Mouse (Mus musculus): ENCODE measurements around the gene Ugt2a2. TPM values are rescaled to one million over a fixed set of nuclear protein-coding genes. Genes with fewer than 3 reads are reported as not detected.
"Not testable (repeated sequence)": the region's sequence is repeated elsewhere in the genome, so short reads cannot be mapped to it uniquely, and the experiment has no call there.

The Ugt2a2 gene
- polyA plus RNA-seq, 1 experiment from 2014 or later, result not detected

DNA sequence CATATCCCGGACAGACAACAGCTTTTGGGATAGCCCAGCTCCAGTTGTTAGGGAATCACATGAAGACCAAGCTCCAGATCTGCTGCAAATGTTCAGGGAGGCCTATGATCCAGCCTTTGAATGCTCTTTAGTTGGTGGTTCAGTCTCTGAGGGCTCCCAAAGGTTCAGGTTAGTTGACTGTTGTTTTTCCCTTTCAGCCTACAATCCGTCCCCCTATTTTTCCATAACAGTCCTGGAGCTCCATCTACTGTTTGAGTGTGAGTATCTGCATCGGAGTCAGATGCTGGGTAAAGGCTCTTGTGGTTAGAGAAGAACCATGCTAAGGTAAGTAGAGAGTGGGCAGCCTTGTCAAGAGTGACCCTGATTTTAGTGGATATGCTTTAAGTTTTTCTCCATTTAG, 45.8 kb downstream of the Ugt2a2 start:
- no peak overlapping the region for H3K27ac ChIP-seq
- ATAC-seq, result no peak
- no peaks in the 10 kb centered on the region for H3K4me1 ChIP-seq (replicated peaks)
- no peak overlapping the region for H3K4me2 ChIP-seq (replicated peaks)
- WGBS, result 40% methylated on average over 3 of the region's 3 CpGs
- no peaks in the 10 kb centered on the region for H3K27me3 ChIP-seq
- H3K9ac ChIP-seq (replicated peaks), result no peak overlapping the region
- no peaks in the 10 kb centered on the region for H3K9me3 ChIP-seq
- no peak overlapping the region for H3K4me3 ChIP-seq (replicated peaks)
- no peaks in the 10 kb centered on the region for H3K36me3 ChIP-seq

DNA sequence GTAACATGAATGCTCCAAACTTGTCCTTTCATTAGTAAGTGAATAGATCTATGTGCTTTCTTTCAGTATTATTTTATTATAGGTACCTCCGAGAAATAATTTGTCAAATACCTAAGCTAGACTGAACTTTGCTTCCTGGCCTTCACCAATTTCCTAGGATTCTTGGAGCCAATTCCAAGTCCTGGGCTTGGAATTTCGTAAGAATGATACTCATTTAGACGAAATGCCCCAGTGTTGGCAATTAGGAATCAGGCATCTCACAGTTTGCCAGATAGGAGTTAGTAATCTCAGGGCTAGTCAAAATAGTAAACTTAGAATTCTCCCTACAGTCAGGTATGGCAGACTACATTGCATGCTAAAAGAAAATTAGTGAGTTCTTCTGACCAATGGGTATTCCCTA, 56.4 kb downstream of the Ugt2a2 start:
- H3K9ac ChIP-seq (replicated peaks), result no peak overlapping the region
- H3K4me3 ChIP-seq (replicated peaks), result no peak overlapping the region
- H3K36me3 ChIP-seq, result no peaks in the 10 kb centered on the region
- H3K27ac ChIP-seq, result no peak overlapping the region
- no peaks in the 10 kb centered on the region for H3K27me3 ChIP-seq
- ATAC-seq, result no peak
- H3K4me2 ChIP-seq (replicated peaks), result no peak overlapping the region
- H3K9me3 ChIP-seq, result no peaks in the 10 kb centered on the region
- WGBS, result 86% methylated on average over 3 of the region's 3 CpGs
- H3K4me1 ChIP-seq (replicated peaks), result no peaks in the 10 kb centered on the region

DNA sequence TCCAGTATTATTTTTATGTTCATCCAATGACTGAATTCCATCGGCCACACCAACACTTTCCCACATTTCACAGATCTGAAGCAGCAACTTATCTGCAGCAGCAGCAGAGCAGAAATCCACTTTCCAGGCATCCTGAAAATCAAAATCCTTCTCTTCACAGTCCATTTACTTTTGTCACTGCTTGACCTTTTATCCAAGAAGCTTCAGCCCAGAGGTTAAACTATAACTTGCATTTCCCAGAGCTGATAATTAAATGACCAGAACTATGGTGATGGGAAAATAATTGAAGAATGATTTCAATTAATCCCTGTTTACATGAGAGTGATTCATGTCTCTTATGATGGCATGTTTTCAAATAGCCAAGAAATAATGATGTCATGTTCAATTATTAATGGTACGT, 58.0 kb downstream of the Ugt2a2 start, which contains the start of gene Ugt2b38:
Ugt2b38 (minus strand) TSS at position 163 of the 400 bp plus-strand sequence.
- not testable (repeated sequence) for H3K9me3 ChIP-seq; H3K4me1 ChIP-seq (replicated peaks); H3K4me2 ChIP-seq (replicated peaks); H3K27ac ChIP-seq; H3K9ac ChIP-seq (replicated peaks); H3K27me3 ChIP-seq; ATAC-seq; H3K36me3 ChIP-seq; H3K4me3 ChIP-seq (replicated peaks)
- 92% methylated on average over 1 of the region's 2 CpGs for WGBS

Other genes starting within 250 kb of the Ugt2a2 start
- not detected in 2 replicates for gene Ugt2b37, start 227.5 kb downstream of the Ugt2a2 start, polyA plus RNA-seq (2015; fragmentation: Nextera tagmentation; extraction: Ambion mirVana)
- gene Ugt2a3, start 145.1 kb downstream of the Ugt2a2 start, polyA plus RNA-seq (2015; fragmentation: Nextera tagmentation; extraction: Ambion mirVana), result not detected in 2 replicates
- gene Ugt2b38, start 58.1 kb downstream of the Ugt2a2 start, polyA plus RNA-seq (2015; fragmentation: Nextera tagmentation; extraction: Ambion mirVana), result not detected in 2 replicates
- not detected in 2 replicates for gene Gm43638, start 4.5 kb upstream of the Ugt2a2 start, polyA plus RNA-seq (2015; fragmentation: Nextera tagmentation; extraction: Ambion mirVana)
- gene Ugt2a1, start 8.6 kb upstream of the Ugt2a2 start, polyA plus RNA-seq (2015; fragmentation: Nextera tagmentation; extraction: Ambion mirVana), result not detected in 2 replicates
- gene Sult1b1, start 55.9 kb upstream of the Ugt2a2 start, polyA plus RNA-seq (2015; fragmentation: Nextera tagmentation; extraction: Ambion mirVana), result not detected in 2 replicates
- not detected in 2 replicates for gene Sult1d1, start 86.8 kb upstream of the Ugt2a2 start, polyA plus RNA-seq (2015; fragmentation: Nextera tagmentation; extraction: Ambion mirVana)
- gene Sult1e1, start 109.3 kb upstream of the Ugt2a2 start, polyA plus RNA-seq (2015; fragmentation: Nextera tagmentation; extraction: Ambion mirVana), result not detected in 2 replicates
- gene Csn1s1, start 183.9 kb upstream of the Ugt2a2 start, polyA plus RNA-seq (2015; fragmentation: Nextera tagmentation; extraction: Ambion mirVana), result not detected in 2 replicates
- gene Csn2, start 217.4 kb upstream of the Ugt2a2 start, polyA plus RNA-seq (2015; fragmentation: Nextera tagmentation; extraction: Ambion mirVana), result not detected in 2 replicates

All from midbrain, embryonic 13.5 days (tissue).